Mouse (Mus musculus) MEL (cell line): ENCODE results near the gene Nup62. TPM values are rescaled to one million over a fixed set of nuclear protein-coding genes. Genes with fewer than 3 reads are reported as not detected.

Experiments used
- DNase-seq: peaks from one replicate; pipeline ENCODE4 v3.0.0; 2011; ENCODE audit warnings: low read depth, low spot score
- H3K27ac ChIP-seq: 2 replicates; pipeline ENCODE4 v1.5.1; 2012; ENCODE audit warnings: low read depth, mild to moderate bottlenecking, control low read depth, low read length, moderate library complexity; ENCODE audit not compliant: control insufficient read depth
- H3K27me3 ChIP-seq, 2 experiments: fragments of 150-350 bp in 1 of 2; sonication (generic) in 1 of 2; 2 replicates each; pipeline ENCODE4 v1.6.1; 2012; ENCODE audit warnings: low read length in 2 of 2, mild to moderate bottlenecking in 2 of 2, improper control_type of control experiment in 1 of 2, moderate library complexity in 1 of 2; ENCODE audit not compliant: insufficient read depth in 2 of 2, control insufficient read depth in 1 of 2
- H3K36me3 ChIP-seq, 2 experiments: 2 replicates each; pipeline ENCODE4 v1.6.1; 2012 to 2014; ENCODE audit warnings: low read length in 2 of 2, improper control_type of control experiment in 1 of 2, inconsistent platforms in 1 of 2, mild to moderate bottlenecking in 1 of 2; ENCODE audit not compliant: insufficient read depth in 2 of 2, control insufficient read depth in 1 of 2
- H3K4me1 ChIP-seq, 2 experiments: fragments of 150-350 bp in 1 of 2; sonication (generic) in 1 of 2; 2 replicates each; pipeline ENCODE4 v1.6.1; 2012; ENCODE audit warnings: low read length in 2 of 2, improper control_type of control experiment in 1 of 2, mild to moderate bottlenecking in 1 of 2; ENCODE audit not compliant: insufficient read depth in 2 of 2, control insufficient read depth in 1 of 2
- H3K4me3 ChIP-seq, 2 experiments: fragments of 150-350 bp in 1 of 2; sonication (generic) in 1 of 2; 2 replicates each; pipeline ENCODE4 v1.5.1; 2012; ENCODE audit warnings: low read depth in 2 of 2, low read length in 2 of 2, mild to moderate bottlenecking in 2 of 2, moderate library complexity in 2 of 2, control low read depth in 1 of 2, improper control_type of control experiment in 1 of 2; ENCODE audit not compliant: control insufficient read depth in 1 of 2, insufficient read depth in 1 of 2
- H3K79me2 ChIP-seq: 2 replicates; pipeline ENCODE4 v1.6.1; 2012; ENCODE audit warnings: mild to moderate bottlenecking, low read length, moderate library complexity; ENCODE audit not compliant: control insufficient read depth, poor library complexity, insufficient read depth
- H3K9ac ChIP-seq: 2 replicates; pipeline ENCODE4 v1.6.1; 2012; ENCODE audit warnings: low read depth, mild to moderate bottlenecking, control low read depth, low read length, moderate library complexity; ENCODE audit not compliant: control insufficient read depth, poor library complexity, severe bottlenecking
- H3K9me3 ChIP-seq: fragments of 150-350 bp; sonication (generic); replicated peaks from 2 replicates; pipeline ENCODE4 v1.6.1; 2012; ENCODE audit warnings: mild to moderate bottlenecking, low read length, improper control_type of control experiment, moderate library complexity; ENCODE audit not compliant: insufficient read depth
- BHLHE40 ChIP-seq: IDR thresholded peaks from 2 replicates; pipeline ENCODE4 v1.6.1; 2012; ENCODE audit warnings: low read depth, mild to moderate bottlenecking, inconsistent platforms, low read length, improper control_type of control experiment, borderline replicate concordance
- CTCF ChIP-seq, 3 experiments: IDR thresholded peaks in 2 of 3; conservative IDR thresholded peaks in 1 of 3; 2 replicates each; pipeline ENCODE4 v1.5.1; 2011 to 2012; ENCODE audit warnings: low read length in 3 of 3, low read depth in 2 of 3, mild to moderate bottlenecking in 2 of 3, improper control_type of control experiment in 1 of 3, inconsistent platforms in 1 of 3, mixed read lengths in 1 of 3, moderate library complexity in 1 of 3; ENCODE audit not compliant: control insufficient read depth in 1 of 3, insufficient read depth in 1 of 3, poor library complexity in 1 of 3, severe bottlenecking in 1 of 3
- ELF1 ChIP-seq: IDR thresholded peaks from 2 replicates; pipeline ENCODE4 v1.6.1; 2014; ENCODE audit warnings: low read depth, mild to moderate bottlenecking, inconsistent platforms, low read length, improper control_type of control experiment, moderate library complexity
- GATA1 ChIP-seq: IDR thresholded peaks from 2 replicates; pipeline ENCODE4 v1.6.1; 2011; ENCODE audit warnings: low read depth, low read length, improper control_type of control experiment
- HCFC1 ChIP-seq: IDR thresholded peaks from 2 replicates; pipeline ENCODE4 v1.6.1; 2012; ENCODE audit warnings: low read depth, mild to moderate bottlenecking, inconsistent platforms, low read length, improper control_type of control experiment, moderate library complexity
- KAT2A ChIP-seq: conservative IDR thresholded peaks from 2 replicates; pipeline ENCODE4 v1.6.1; 2012; ENCODE audit warnings: low read depth, low read length, improper control_type of control experiment, inconsistent platforms
- MAFK ChIP-seq: IDR thresholded peaks from 2 replicates; pipeline ENCODE4 v1.6.1; 2011; ENCODE audit warnings: low read depth, mild to moderate bottlenecking, low read length, improper control_type of control experiment, borderline replicate concordance
- MXI1 ChIP-seq: IDR thresholded peaks from 2 replicates; pipeline ENCODE4 v1.6.1; 2011; ENCODE audit warnings: mild to moderate bottlenecking, low read depth, low read length, improper control_type of control experiment
- MYB ChIP-seq: IDR thresholded peaks from 2 replicates; pipeline ENCODE4 v1.6.1; 2011; ENCODE audit warnings: mild to moderate bottlenecking, low read depth, low read length, improper control_type of control experiment
- NELFE ChIP-seq: IDR thresholded peaks from 2 replicates; pipeline ENCODE4 v1.6.1; 2011; ENCODE audit warnings: low read depth, low read length, improper control_type of control experiment
- POLR2A ChIP-seq, 2 experiments: IDR thresholded peaks; 2 replicates each; pipeline ENCODE4 v1.6.1; 2011 to 2012; ENCODE audit warnings: low read length in 2 of 2, mild to moderate bottlenecking in 2 of 2, control low read depth in 1 of 2, improper control_type of control experiment in 1 of 2, low read depth in 1 of 2, moderate library complexity in 1 of 2; ENCODE audit not compliant: control insufficient read depth in 1 of 2, insufficient read depth in 1 of 2, poor library complexity in 1 of 2
- RAD21 ChIP-seq: IDR thresholded peaks from 2 replicates; pipeline ENCODE4 v1.6.1; 2011; ENCODE audit warnings: mild to moderate bottlenecking, low read depth, low read length, improper control_type of control experiment
- RCOR1 ChIP-seq: IDR thresholded peaks from 2 replicates; pipeline ENCODE4 v1.6.1; 2012; ENCODE audit warnings: low read depth, mild to moderate bottlenecking, inconsistent platforms, low read length, improper control_type of control experiment
- SMC3 ChIP-seq: IDR thresholded peaks from 2 replicates; pipeline ENCODE4 v1.6.1; 2011; ENCODE audit warnings: low read depth, low read length, improper control_type of control experiment
- UBTF ChIP-seq: IDR thresholded peaks from 2 replicates; pipeline ENCODE4 v1.6.1; 2012; ENCODE audit warnings: low read depth, mild to moderate bottlenecking, inconsistent platforms, low read length, improper control_type of control experiment, moderate library complexity, borderline replicate concordance; ENCODE audit not compliant: insufficient read depth
- USF1 ChIP-seq: IDR thresholded peaks from 2 replicates; pipeline ENCODE4 v1.6.1; 2014; ENCODE audit warnings: low read depth, mild to moderate bottlenecking, inconsistent platforms, low read length, improper control_type of control experiment, moderate library complexity
- ZNF384 ChIP-seq: IDR thresholded peaks from 2 replicates; pipeline ENCODE4 v1.6.1; 2012; ENCODE audit warnings: low read depth, mild to moderate bottlenecking, inconsistent platforms, low read length, improper control_type of control experiment
- polyA plus RNA-seq, 2 experiments: library from polyadenylated mRNA; stranded (reverse) in 1 of 2; unstranded in 1 of 2; fragments of >175 nt in 1 of 2; fragments of >200 nt in 1 of 2; gene quantifications; 2 replicates each; pipeline versions ENCODE4 v1.2.1 to v1.2.4; 2012; ENCODE audit warnings: low replicate concordance in 2 of 2, low read depth in 1 of 2; ENCODE audit not compliant: insufficient read length in 2 of 2, insufficient read depth in 1 of 2, missing spikeins in 1 of 2
- total RNA-seq: library from RNA; depleted of rRNA; stranded (reverse); fragments of 300-350 nt; gene quantifications from 2 replicates; pipeline ENCODE4 v1.2.3, GENCODE M21; 2012

Nup62 gene
- total and polyA plus RNA-seq, 3 experiments: 136 to 235 TPM; not detected in 1

DNA sequence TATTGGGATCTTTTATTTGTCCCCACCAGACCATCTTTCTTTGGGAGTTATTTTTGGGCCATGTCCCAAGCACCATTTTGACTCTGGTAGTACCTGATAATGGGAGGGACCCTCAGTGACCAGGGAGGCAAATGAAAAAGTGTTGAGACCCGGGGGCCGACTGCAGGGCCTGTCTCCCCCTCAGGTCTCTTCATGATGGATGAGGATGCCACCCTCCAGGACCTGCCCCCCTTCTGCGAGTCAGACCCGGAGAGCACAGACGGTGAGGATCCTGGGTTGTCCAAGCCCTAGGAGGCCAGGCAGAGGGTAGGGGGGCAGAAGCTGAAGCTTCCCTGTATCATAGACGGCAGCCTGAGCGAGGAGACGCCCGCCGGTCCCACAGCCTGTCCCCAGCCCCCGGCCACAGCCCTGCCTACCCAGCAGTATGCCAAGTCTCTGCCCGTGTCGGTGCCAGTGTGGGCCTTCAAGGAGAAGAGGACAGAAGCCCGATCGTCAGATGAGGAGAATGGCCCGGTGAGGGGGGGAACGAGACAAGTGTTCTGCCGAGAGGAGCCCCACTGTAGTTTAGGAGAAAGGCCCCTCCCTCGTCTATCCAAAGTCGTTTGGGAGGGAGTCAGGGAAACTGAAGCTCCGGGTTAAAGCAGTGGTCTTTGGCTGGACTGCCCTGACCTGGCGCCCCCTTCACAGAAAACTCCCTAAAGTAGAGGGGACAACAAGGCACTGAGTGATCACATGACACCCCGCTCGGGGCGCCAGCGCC is 37.9 kb downstream of the Nup62 start:
- peaks cover 5 to 31% of the 10 kb centered on the region in 2 experiments for H3K4me1 ChIP-seq
- DNase-seq: no peak

DNA sequence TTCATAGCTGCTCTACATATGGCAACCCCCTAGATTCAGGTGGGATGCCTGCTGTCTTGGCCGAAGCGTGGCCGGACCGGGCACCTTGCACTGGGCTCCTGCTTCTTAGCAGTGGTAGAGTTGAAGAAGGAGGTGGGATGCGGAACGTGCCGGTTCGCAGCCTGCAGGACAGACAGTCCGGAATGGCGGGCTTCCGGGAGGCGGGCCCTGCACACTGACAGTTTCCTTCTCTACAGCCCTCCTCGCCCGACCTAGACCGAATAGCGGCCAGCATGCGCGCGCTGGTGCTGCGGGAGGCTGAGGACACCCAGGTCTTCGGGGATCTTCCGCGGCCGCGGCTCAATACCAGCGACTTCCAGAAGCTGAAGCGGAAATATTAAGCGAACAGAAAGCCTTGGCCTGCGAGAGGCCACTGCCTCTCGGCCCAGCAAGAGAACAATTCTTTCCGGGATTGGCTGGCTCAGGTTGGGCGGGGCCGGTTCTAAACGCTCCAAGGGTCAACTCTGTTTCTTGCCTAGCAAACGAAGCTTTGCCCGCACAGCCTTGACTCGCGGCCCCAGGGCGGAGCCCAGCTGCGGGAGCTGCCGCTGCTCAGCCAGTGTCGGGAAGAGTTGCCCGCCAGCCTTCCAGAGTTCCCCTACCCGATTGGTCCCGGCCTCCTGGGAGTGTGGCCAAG is 38.6 kb downstream of the Nup62 start:
- H3K27me3 ChIP-seq: no peaks in the 10 kb centered on the region
- peaks cover 0 to 20% of the 10 kb centered on the region in 2 experiments; a peak in 2 of 4 replicates for H3K36me3 ChIP-seq
- no peak overlapping the region for H3K4me3 ChIP-seq
- no peak overlapping the region for H3K27ac ChIP-seq
- 0 out of 2 replicates have a peak, but pooled peaks have one; percentile 36 for TF ChIP-seq USF1
- no peak for TF ChIP-seq HCFC1
- peak in 1 of 2 experiments; percentile 14; a peak in 1 of 4 replicates for TF ChIP-seq POLR2A (IDR thresholded peaks at IDR 0.05; ENCODE audit: control insufficient read depth in 1 of 2, insufficient read depth in 1 of 2, low read depth in 1 of 2, low read length in 2 of 2, poor library complexity in 1 of 2)
- no peak for DNase-seq
- H3K79me2 ChIP-seq: peaks cover 28% of the 10 kb centered on the region
- no peaks in the 10 kb centered on the region for H3K9me3 ChIP-seq
- no peak overlapping the region for H3K9ac ChIP-seq
- peaks cover 5 to 31% of the 10 kb centered on the region in 2 experiments for H3K4me1 ChIP-seq

More for the DNA sequence above, 37.9 kb downstream of the Nup62 start:
- H3K4me3 ChIP-seq: no peak overlapping the region
- TF ChIP-seq MAFK: no peak
- TF ChIP-seq SMC3: no peak
- TF ChIP-seq, all 39 proteins: peak for 0
- Histone ChIP-seq H3K9me3 (no peaks in the 10 kb centered on the region), H3K36me3 (peaks cover 0 to 20% of the 10 kb centered on the region in 2 experiments; a peak in 2 of 4 replicates), H3K27me3 (no peaks in the 10 kb centered on the region), H3K9ac (no peak overlapping the region), H3K79me2 (peaks cover 27% of the 10 kb centered on the region), H3K27ac (no peak overlapping the region)

DNA sequence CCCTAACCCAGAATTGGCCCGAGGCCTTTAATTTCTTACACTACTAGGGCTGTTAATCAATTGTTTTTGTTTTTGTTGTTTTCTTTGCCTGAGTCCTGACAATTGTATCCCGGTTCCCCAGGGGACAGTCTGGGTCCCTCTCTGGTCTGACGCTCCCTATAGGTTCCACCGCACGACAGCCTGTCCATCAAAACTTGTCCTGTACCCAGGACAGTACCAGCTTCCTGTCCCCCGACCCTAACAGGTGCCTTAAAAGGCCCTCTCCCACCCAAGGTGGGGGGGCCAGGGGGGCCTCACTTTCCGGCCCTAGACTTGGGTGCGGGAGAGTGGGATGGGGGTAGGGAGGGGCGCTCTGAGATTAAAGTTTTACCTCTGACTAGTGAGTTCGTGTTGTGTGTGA is 39.1 kb downstream of the Nup62 start:
- TF ChIP-seq ZNF384 (no peak), RCOR1 (no peak), UBTF (no peak), NELFE (no peak), GATA1 (no peak), KAT2A (no peak), HCFC1 (no peak), ELF1 (no peak), RAD21 (no peak), MXI1 (no peak), CTCF (IDR thresholded peaks at IDR 0.05 in 2 of 3, conservative IDR thresholded peaks at IDR 0.05 in 1 of 3; ENCODE audit: control insufficient read depth in 1 of 3, insufficient read depth in 1 of 3, low read depth in 2 of 3, low read length in 3 of 3, poor library complexity in 1 of 3, severe bottlenecking in 1 of 3) (no peak), MYB (no peak), BHLHE40 (no peak), USF1 (no peak)
- H3K9ac ChIP-seq: no peak overlapping the region
- DNase-seq: no peak
- no peak overlapping the region for H3K27ac ChIP-seq
- H3K4me1 ChIP-seq: peaks cover 5 to 31% of the 10 kb centered on the region in 2 experiments
- H3K36me3 ChIP-seq: peaks cover 0 to 20% of the 10 kb centered on the region in 2 experiments; a peak in 2 of 4 replicates
- H3K9me3 ChIP-seq: no peaks in the 10 kb centered on the region
- peaks cover 25% of the 10 kb centered on the region for H3K79me2 ChIP-seq
- H3K27me3 ChIP-seq: no peaks in the 10 kb centered on the region
- no peak overlapping the region for H3K4me3 ChIP-seq
